Mouse (Mus musculus): ENCODE results near the gene Tgm2.

- TF ChIP-seq GATA1 (IDR thresholded peaks at IDR 0.05; ENCODE audit: borderline replicate concordance, low read length) (no peak), FLI1 (IDR thresholded peaks at IDR 0.05; ENCODE audit: low read length) (no peak)
These were observed 33.3 kb upstream of the Tgm2 start for GRCm38 (mm10) chr2:158179370-158180111.

Measured in megakaryocyte, embryonic 14.5 days (primary cell).